Mouse (Mus musculus): ENCODE measurements around the gene Sparcl1.

Gene Sparcl1

DNA sequence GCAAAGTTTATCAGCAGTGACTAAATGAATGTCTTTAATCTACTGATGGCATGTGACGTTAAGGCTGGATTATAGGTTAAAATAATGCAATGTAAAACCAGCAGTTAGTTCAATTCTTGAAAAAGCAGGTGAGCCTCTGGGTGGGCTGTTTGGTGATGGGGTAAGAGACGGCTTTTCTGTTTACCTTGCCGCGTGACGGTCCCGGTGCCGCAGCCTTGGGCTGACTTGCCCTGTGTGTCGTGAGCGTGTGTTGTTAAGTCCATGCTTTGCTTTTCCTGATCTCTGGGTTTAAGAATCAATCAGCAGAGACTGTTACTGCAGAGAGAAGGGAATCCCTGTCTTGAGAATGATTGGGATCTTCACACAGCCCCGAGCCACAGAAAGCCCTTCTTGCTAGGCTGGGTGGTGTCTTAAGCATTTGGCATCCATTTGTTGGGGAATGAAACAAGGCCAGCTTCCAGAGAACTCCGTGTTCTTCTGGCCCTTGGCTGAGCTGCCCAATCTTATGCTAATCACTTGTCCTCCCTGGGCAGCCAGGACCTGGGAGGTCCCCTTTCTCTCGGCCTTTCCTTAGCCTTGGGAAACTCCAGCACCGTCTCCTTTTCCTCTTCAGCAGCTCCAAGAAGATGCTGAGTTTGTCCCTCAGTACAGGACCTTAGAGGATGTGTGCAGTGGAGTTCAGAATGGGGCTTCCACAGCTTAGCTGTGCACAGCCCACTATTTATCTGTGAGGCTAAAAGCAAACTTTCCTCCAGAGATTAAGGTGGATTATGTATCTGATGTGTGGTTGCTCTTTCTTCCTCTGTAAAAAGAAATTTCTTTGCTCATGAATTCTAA lies 51.4 kb downstream of the Sparcl1 start:
- peak in 1 of 2 experiments; percentile 7 for DNase-seq

- DNase-seq: no peak
Observed at GRCm38 (mm10) chr5:104060429-104060828, 53.1 kb downstream of the Sparcl1 start.

DNA sequence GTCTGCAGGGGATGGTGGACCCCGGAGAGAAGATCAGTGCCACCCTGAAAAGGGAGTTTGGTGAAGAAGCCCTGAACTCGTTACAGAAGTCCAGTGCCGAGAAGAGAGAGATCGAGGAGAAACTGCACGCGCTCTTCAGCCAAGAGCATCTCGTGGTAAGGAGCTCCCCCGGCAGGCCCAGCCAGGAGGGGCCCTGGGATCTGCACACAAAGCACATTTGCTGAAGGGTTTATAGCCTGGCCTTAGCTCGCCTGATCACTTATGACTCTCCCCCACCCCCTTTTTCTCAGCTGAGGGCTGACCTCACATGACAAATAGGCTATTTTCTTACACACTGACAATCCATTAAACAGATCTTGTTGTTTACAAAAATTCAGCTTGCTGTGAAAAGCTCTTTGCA lies 53.9 kb downstream of the Sparcl1 start:
- DNase-seq: no peak

DNA sequence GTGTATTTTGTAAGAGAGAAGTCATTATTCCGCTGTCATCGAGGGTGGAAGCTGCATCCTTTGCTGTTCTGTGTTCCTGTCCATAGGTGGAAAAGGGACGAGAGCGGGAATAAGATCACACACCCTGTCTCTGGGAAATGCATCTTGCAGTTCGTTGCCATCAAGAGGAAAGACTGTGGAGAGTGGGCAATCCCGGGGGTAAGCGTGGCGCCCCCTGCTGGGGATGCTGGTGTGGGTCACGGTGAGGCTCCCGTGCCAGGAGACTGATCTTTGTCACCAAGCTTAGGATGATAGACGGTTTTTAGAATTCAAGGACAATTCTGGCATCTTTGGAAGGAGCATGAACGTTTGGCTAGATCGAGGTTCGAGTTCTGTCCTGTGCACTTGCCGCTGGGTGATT lies 55.5 kb downstream of the Sparcl1 start:
- peak; percentile 33 to 53 for DNase-seq

GRCm38 (mm10) chr5:104056295-104056694 lies 57.2 kb downstream of the Sparcl1 start:
- no peak for DNase-seq

- no peak for DNase-seq
Observed at GRCm38 (mm10) chr5:104055816-104056215, 57.7 kb downstream of the Sparcl1 start.

- DNase-seq: no peak
Observed at GRCm38 (mm10) chr5:104054938-104055337, 58.6 kb downstream of the Sparcl1 start.

DNA sequence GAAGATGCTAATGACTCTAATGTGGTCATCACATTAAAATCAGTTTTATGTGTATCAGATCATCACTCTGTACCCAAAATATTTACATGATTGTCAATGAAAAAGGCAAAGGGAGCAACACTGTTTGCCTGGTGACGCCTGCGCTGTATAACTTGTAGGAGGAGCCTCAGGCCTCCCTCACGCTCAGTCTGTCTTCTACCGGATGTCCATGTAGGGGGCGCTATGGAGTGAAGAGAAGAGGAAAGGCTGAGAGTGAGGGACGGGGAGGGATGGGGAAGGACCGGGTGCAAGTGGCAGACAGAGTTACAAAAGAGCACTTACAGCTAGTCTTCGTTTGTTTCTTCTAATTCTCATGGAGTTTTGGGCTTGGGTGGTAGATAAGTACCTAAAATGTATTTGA lies 60.6 kb downstream of the Sparcl1 start:
- no peak for DNase-seq

GRCm38 (mm10) chr5:104048139-104048538 lies 65.4 kb downstream of the Sparcl1 start:
- no peak for DNase-seq

DNA sequence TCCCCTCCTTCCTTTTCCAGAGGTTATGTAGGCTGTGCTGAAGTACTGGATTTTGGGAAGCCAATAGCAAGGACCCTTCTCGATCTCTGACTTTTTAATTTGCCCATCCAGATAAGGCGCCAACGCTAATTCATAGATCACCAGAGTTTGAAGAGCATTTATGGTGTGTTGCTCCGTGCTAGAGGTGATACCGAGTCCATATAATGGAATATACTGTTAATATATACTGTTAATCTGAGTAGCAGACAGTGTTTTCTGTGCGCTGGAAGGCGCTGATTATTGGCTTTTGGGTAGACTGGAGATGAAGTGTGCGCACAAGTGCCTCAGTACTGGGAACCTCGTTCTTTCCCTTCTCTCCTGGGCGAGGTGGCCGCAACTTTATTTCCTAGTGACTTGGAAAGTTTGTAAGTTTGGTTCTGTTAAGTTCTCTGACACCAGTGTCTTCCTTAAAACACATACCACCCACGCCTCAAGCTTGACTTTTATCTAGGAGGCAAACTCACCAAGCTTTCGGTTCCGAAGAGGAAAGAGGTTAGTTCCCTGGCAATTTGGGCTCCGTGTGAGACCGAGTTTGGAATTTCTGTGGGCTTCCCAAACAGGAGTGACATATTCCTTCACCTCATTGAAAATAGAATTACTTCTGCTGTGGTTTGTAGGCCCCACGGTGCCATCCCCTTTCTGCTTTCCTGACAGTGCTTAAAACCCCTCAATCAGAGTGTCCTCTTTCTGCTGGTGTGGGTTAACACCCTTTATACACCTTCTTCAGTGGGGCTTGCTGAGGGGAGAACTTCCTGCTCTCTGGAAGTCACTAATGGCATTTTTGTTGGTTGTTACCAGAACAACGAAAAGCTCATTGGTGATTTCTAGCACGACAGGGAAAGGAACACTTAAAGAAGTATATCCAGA lies 66.1 kb downstream of the Sparcl1 start:
- no peak for DNase-seq

DNA sequence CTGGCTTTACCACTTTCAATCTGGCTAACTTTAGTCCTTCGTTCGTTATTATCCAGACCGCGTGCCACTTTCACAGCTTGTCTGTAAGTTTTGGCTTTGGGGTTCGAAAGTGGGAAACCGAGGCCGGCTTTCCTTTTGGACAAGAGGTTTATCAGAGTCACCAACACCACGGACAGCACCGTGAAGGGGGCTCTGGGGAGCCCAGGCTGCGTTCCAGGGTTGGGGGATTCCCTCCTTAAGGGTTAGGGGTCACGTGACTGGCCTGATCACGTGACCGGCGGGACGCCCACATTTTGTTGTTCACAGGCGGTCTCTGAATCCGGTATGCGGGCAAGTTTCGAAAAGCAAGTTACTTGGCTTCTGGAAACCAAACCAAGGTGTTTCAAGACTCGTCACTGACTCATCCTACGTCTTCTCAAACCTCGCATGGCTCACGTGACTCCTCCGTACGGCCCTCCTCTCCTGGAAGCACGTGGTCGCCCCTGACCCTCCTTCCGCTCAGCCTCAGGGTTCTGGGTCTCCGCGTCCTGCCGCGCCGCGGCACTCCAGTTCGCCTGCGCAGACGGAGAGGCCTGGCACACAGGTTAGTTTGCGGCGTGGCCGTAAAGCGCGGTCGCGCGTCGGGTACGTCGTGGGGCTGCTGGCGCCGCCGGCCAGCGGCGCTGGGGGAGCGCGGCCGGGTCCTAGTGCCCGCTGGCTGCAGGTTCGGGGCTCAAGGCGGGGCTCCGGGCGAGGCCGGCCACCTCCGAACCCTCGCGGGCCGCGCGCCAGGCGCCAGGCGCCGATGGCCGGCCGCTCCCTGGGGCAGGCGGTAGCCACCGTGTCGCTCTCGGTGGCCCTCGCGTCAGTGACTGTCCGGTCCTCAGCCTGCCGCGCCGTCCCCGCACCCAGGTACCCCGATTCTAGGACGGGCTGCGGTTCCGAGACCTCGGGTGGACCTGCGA lies 67.0 kb downstream of the Sparcl1 start, which contains the start of gene Nudt9:
Gene Nudt9 (plus strand): TSS at position 51 of the 944 bp plus-strand sequence.
- peak; percentile 96 to 98 for DNase-seq

DNA sequence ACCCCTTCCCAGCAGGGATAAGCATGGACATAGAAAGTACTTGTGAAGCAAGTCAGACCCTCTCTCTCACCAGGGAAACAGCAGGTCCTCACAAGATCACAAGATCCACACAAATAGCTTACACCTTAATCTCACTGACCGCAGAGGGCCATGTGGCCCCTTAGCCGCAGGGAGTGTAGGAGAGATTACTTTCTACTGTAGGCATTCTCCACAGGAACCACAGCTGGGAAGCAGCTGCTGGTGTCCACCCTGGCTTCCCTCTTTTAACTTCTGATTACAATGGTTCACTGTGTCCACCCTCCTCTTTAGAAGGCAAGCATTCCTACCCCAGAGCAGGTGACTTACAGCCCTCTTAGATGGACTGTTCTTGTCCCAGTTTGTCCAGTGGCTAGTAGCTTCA lies 69.8 kb downstream of the Sparcl1 start:
- no peak for DNase-seq

DNA sequence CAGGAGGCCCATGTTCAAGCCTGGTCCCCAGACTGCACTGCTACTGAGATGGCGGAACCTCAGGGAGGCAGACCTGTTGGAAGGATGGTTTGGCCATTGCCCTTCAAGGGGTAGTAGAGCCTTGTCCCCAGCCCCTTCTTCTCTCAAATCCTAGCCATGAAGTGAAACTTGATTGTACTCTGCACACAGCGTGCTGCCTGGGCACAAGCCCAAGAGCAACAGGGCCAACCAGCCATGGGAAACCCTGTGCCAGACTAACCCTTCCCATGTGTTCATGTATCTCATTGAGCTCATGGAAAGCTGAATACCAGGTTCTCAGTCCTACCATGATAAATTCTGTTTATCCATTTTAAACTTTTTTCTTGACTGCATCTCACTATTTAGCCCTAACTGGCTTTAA lies 70.6 kb downstream of the Sparcl1 start:
- DNase-seq: no peak

- peak; percentile 40 to 44 for DNase-seq
Observed at GRCm38 (mm10) chr5:104039154-104039932, 74.2 kb downstream of the Sparcl1 start.

DNA sequence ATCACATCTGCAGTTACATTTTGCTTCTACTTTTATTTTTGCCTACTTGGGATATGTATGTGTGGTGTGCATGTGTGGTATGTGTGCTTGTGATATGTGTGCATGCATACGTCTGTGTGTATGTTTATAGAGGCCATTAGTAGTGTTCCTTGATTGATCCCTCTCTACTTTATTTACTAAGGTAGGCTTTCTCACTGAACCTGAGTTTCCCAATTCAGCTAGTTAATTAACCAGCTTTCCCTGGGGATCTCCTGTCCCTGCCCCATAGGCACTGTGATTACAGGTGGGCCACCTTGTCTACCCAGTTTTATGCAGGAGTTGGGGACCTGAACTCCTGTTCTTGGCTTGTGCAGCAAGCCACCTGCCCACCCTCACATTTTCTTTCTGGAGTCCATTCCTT lies 76.8 kb downstream of the Sparcl1 start:
- no peak for DNase-seq

DNA sequence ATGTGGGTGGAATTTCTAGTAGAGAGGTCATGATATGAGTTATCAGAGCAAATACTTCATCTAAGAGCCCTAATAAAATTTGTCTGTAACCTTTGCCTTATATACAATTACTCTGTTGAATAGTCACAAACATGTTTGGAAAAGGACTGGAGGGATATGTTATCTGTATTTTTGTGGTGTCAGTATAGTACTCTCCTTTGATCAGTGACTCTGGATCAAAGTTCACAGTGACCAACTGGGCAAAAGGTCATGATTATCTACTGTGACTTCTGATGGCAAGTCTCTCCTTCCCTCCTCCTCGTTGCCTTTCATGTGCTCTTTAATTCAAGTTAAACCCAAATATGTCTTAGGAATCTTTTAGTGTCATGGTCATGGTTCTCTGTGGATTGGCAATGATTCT lies 77.7 kb downstream of the Sparcl1 start:
- DNase-seq: no peak

- no peak for DNase-seq
Observed at GRCm38 (mm10) chr5:104035066-104035465, 78.5 kb downstream of the Sparcl1 start.

DNA sequence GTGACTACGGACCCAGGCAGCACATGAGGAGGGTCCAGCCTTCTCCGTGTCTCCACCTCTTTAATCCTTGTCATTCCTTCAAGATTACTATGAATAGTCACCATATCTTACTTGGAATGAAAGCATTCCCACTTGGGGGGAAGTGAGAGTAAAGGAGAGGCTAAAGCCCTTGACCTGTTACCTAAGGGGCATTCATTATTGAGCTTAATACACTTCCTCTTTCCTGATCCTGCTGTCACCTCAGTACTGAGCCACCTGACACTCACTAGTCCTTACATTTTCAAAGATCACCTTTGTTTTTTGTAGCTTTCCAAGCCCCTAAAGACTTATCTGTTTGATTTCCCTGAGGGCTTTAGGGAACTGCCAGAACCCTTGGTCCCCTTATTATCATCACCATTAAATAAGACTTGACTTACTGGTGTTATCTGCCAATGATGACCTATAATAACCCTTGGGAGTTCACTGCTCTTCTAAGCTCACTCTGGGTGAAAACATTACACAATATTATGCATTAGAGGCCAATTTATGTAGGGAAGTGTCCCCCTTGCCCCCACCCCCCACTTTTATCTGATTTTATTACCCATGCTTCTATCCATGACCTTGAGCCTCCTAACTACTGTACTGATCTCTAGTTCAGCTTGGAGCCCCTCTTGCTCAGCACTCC lies 81.0 kb downstream of the Sparcl1 start:
- DNase-seq: no peak
